Mouse (Mus musculus): ENCODE results near the gene Ivd.

The Ivd gene

GRCm38 (mm10) chr2:118861454-118862339, at the start of gene Ivd:
Ivd (plus strand) TSS chr2:118861954.
- DNase-seq (ENCODE audit: low read depth, low spot score): peak; percentile 90

DNA sequence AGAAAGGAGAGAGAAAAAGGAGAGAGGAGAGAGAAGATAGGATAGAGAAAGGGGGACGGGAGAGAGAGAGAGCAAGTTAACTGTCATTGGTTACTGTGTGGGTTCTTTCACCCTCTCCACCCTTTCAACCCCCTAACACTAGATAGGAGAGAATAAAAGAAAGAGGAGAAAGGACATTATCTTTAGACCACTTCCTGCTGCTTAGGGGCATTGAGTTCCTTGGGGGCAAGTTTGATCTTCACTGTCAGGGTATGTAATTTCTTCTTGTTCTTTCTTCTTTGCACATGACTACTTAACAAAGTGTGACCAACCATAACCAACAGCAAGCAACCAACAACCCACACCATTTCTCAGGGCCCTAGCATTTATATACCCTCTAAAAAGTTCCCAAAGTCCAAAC, 49.0 kb upstream of the Ivd start:
- no peak for DNase-seq (ENCODE audit: low read depth, low spot score)

GRCm38 (mm10) chr2:118813981-118814836, 47.5 kb upstream of the Ivd start, which contains the start of gene Knstrn:
Knstrn (plus strand) TSS chr2:118814003.
- peak; percentile 74 for DNase-seq (ENCODE audit: low read depth, low spot score)

- DNase-seq (ENCODE audit: low read depth, low spot score): no peak
These were observed 39.0 kb upstream of the Ivd start for GRCm38 (mm10) chr2:118822800-118823199.

- no peak for DNase-seq (ENCODE audit: low read depth, low spot score)
These were observed 37.4 kb upstream of the Ivd start for GRCm38 (mm10) chr2:118824396-118824795.

DNA sequence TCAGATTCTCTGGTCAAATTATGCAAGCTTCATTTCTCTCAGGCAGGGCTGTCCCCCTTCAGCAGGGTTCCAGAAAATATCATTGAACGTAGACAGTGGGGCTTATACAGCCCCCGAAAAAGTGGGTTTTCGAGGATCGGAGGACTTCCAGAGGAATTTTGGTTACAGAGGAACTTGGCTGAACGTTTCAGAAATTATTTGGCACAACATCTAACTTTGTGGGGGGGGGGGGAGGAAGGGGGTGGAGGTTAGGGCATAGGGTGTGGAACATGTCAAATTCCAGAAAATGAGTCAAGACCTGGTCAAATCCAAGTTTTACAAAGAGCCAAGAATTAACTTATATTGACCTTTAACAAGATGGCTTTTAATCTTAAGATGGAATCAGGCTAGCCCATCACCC, 32.7 kb upstream of the Ivd start:
- no peak for DNase-seq (ENCODE audit: low read depth, low spot score)

DNA sequence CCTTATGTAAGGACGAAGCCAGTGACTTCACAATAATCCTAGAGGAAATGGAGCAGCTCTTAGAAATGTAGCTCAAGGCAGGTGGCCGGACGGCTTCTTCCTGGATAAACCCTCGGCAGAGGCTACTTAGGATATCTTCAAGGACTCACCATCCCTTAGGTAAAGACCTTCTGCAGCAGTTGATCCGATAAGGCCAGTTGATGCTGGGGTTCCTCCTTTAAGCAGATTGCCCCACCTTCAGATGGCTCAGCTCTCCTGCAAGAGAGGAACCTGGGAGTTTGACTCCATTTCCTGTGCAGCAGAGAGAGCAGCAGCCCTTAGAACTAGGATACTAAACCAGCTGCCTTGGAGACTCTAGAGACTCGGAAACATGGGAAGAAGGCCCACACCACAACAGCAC, 27.7 kb upstream of the Ivd start:
- no peak for DNase-seq (ENCODE audit: low read depth, low spot score)

DNA sequence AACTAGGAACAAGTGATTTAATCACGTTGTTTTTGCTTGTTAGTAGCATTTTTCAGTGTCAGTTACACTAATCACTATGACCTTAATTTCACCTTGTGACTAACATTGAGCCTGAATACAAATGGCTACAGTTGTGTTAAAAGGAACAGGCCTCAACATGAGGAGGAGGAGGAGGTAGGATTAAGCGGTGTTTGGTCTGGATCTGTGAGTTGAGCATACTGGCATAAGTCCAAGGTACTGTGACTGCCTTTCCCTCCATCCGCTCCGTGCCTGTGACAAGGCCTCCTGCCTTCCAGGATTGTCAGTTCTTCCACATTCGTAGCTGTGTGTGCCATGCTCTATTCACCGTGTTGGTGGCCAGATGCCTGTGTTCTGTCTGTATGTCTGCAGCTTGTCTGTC, 26.6 kb upstream of the Ivd start:
- no peak for DNase-seq (ENCODE audit: low read depth, low spot score)

GRCm38 (mm10) chr2:118838330-118838729, 23.4 kb upstream of the Ivd start:
- no peak for DNase-seq (ENCODE audit: low read depth, low spot score)

DNA sequence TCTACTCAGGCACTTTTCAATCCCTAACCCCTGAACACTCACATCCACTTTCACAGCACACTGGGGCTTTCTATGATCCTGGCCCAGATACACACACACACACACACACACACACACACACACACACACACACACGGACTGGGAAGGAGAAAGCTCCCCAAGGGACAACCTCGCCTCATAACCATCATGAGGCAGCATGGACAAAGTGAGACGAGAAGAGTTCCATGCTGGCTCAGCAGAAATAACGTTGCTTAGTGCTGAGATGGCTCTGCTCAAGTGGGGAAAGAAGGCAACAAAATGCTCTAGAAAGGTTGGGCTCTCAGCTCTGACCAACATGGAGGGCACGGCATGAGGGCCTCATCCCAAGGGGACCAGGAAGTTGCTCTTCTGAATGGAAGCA, 20.6 kb upstream of the Ivd start:
- no peak for DNase-seq (ENCODE audit: low read depth, low spot score)

GRCm38 (mm10) chr2:118841774-118842173, 20.0 kb upstream of the Ivd start:
- no peak for DNase-seq (ENCODE audit: low read depth, low spot score)

DNA sequence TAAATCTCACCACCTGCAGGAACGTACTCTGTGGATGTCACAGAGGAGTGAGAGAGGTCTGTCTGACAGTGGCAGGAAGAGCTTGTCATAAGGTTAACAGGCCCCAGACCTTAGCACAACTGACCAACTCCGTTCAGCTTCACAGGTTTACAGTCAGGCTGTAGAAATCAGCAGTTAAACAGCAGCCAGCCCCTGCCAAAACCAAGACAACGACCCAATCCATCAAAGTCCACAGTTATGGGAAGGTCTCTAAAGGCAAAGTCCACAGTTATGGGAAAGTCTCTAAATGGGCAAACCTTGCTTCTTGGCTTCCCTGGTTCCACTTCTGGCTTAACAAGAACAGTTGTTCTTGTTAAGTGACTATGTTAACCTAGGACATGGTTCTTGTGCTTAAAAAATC, 17.3 kb upstream of the Ivd start:
- DNase-seq (ENCODE audit: low read depth, low spot score): no peak

DNA sequence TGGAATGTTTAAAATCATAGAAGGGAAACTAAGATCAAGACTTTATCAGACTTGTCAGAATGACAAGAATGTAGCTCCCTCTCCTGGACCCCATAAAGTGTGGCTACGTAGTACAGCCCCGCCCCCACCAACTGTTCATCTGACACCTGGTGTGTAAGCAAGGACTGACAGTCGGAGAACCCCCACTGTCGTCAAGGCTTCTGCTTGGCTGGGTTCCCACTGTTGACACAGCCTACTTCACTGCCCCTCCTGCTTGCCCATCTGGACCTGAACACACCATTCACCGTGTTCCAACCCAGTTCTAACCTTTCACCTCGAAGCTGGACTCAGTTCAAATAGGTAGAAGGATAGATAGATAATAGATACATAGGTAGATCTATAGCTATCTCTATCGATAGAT, 15.5 kb upstream of the Ivd start:
- DNase-seq (ENCODE audit: low read depth, low spot score): no peak

DNA sequence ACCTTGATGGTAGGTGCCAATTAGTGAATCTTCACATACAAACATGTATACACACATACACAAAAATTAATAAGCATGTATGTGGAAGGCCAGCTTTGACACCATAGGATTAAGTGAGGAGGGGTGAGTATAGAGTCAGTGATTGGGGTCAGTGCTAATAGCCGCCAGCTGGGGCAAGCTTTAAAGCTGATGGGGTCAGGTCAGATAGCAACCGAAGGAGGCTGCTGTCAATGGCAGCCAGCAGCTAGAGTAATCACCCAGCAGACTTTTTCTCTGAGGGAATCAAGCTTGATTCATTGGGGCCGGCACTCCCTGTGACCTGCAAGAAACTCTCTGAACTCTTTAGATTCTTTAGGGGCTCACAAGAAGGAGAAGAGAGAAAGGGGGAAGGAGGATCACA, 10.0 kb upstream of the Ivd start:
- no peak for DNase-seq (ENCODE audit: low read depth, low spot score)

GRCm38 (mm10) chr2:118862340-118862675, 554 bp downstream of the Ivd start:
- no peak for DNase-seq (ENCODE audit: low read depth, low spot score)

DNA sequence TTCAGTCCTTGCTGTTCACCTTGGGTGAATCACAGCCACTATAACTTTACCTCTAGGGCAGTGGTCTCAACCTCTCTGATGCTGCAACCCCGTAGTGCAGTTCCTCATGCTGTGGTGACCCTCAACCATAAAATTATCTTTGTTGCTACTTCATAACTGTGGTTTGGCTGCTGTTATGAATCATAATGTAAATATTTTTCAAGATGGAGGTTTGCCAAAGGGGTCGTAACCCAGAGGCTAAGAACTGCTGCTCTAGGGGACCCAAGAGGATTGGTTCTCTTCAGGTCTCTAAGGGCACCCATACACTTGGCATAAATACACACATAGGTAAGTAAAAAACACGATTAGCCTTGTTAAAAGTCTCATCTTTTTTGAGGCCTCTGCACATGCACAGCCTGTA, 8.8 kb downstream of the Ivd start:
- DNase-seq (ENCODE audit: low read depth, low spot score): no peak

GRCm38 (mm10) chr2:118871032-118871431, 9.3 kb downstream of the Ivd start:
- DNase-seq (ENCODE audit: low read depth, low spot score): no peak

GRCm38 (mm10) chr2:118873018-118873417, 11.3 kb downstream of the Ivd start:
- no peak for DNase-seq (ENCODE audit: low read depth, low spot score)

DNA sequence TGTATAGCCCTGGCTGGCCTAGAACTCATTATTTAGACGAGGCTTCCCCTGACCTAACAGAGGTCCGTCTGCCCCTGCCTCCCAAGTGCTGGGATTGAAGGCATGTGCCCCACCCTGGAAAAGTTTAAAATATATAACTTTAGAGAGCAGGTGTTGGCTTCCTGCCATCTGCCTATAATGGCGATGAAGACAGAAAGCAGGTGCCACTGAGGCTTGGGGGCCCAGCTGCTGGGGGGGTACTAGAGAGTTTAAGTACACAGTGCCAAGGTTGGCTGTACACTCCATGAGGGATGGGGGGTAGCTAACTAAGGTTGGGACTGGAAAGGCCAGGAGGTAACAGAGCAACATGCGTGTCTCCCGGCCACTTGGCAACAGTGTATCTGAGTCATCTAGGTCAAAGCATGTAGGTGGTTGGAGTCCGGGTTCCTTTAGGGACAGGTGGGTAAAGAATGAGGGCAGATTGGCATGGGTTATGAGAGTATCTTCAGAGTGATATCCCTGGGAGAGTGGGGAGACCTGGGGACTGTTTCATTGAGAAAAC, 12.2 kb downstream of the Ivd start:
- no peak for DNase-seq (ENCODE audit: low read depth, low spot score)

GRCm38 (mm10) chr2:118875316-118875715, 13.6 kb downstream of the Ivd start:
- DNase-seq (ENCODE audit: low read depth, low spot score): no peak

DNA sequence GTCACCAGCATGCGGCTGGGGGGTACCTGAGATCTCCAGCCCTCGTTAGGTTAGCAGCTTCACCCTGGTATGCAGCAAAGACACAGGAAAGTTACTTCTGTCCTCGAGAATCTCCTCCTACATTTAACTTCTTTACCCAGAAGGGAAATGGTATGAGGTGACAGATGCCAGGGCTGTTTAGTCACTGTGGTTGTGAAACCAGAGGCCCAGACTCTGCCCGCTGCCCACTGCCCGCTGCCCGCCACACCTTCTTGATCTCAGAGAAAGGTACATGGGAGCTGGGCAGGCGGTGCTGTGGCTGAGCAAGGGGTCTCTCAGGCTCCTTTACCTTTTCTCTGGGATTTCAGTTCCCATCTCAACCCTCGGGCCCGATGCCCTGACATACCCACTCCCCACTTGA, 14.7 kb downstream of the Ivd start:
- no peak for DNase-seq (ENCODE audit: low read depth, low spot score)

DNA sequence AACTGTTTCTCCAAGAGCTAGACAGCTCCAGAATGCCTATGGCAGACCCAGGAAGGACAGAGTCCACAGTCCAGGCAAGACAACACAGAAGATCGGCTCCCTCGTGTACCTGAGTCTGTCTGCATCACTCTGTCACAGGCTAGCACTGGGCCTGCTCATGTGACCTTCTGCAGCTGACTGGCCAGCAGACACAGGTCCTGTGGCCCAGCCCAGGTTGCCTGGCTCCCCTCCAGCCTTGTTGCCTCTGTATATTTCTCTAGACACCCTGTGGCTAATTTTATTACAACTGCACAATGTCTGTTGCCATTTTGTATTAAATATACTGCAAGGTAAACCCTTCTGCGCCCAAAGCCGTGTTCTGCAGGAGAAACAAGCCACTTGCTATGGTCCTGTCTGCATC, 19.3 kb downstream of the Ivd start:
- DNase-seq (ENCODE audit: low read depth, low spot score): no peak

DNA sequence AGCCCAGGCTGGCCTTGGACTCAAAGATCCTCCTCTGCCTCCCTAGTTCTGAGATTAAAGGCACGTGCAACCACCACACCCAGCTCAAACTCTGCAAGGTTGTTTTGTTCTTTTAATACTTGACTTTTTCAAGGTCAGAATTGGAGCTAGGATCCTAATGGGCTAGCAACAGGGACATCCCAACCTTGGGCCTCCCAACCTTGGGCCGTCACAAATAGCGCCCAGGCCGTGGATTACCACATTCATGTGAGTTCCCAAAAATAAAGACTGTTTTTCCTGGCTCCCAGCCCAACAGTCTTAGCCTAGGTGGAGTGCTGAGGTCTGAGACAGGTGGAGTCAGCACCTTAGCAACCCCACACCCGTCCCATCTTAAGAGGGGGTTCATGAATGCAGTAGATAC, 20.2 kb downstream of the Ivd start:
- no peak for DNase-seq (ENCODE audit: low read depth, low spot score)
